Mouse (Mus musculus) embryonic facial prominence, embryonic 11.5 days (tissue): ENCODE data around the gene Wnt1. TPM values are rescaled to one million over a fixed set of nuclear protein-coding genes. Genes with fewer than 3 reads are reported as not detected.
A peak's percentile ranks its signal among the peaks of the same experiment; 100 is the strongest.

Experiments
- ATAC-seq: fragments of 200-750 bp; cut with Nextera tagmentation; replicated peaks from 2 replicates; pipeline ENCODE4 v1.8.0; 2017; ENCODE audit warnings: low read depth; ENCODE audit not compliant: insufficient number of reproducible peaks, low FRiP score, low TSS enrichment
- DNase-seq: peaks from one replicate; pipeline ENCODE4 v3.0.0-alpha.2; 2015; ENCODE audit warnings: low spot score
- H3K27ac ChIP-seq: fragments of 300-500 bp; sonication (generic); replicated peaks from 2 replicates; pipeline ENCODE4 v1.5.1; 2014; ENCODE audit warnings: mild to moderate bottlenecking, low read depth, low read length, control low read depth
- H3K27me3 ChIP-seq: fragments of 300-500 bp; sonication (generic); 2 replicates; pipeline ENCODE4 v1.6.1; 2014; ENCODE audit warnings: mild to moderate bottlenecking, low read length, moderate library complexity, mixed read lengths; ENCODE audit not compliant: control insufficient read depth, insufficient read depth
- H3K36me3 ChIP-seq: fragments of 300-500 bp; sonication (generic); replicated peaks from 2 replicates; pipeline ENCODE4 v1.6.1; 2014; ENCODE audit warnings: low read depth, mild to moderate bottlenecking, low read length, moderate library complexity, mixed read lengths; ENCODE audit not compliant: control insufficient read depth, insufficient read depth
- H3K4me1 ChIP-seq: fragments of 300-500 bp; sonication (generic); 2 replicates; pipeline ENCODE4 v1.6.1; 2014; ENCODE audit warnings: low read length, mixed read lengths; ENCODE audit not compliant: control insufficient read depth, insufficient read depth
- H3K4me2 ChIP-seq: fragments of 300-500 bp; sonication (generic); 2 replicates; pipeline ENCODE4 v1.6.1; 2014; ENCODE audit warnings: low read depth, mild to moderate bottlenecking, control low read depth, low read length, moderate library complexity
- H3K4me3 ChIP-seq: fragments of 300-500 bp; sonication (generic); 2 replicates; pipeline ENCODE4 v1.5.1; 2014; ENCODE audit warnings: low read depth, low read length, control low read depth
- H3K9ac ChIP-seq: fragments of 300-500 bp; sonication (generic); replicated peaks from 2 replicates; pipeline ENCODE4 v1.6.1; 2014; ENCODE audit warnings: mild to moderate bottlenecking, control low read depth, low read length
- H3K9me3 ChIP-seq: fragments of 300-500 bp; sonication (generic); replicated peaks from 2 replicates; pipeline ENCODE4 v1.6.1; 2016; ENCODE audit warnings: mild to moderate bottlenecking, low read length, inconsistent platforms, mixed read lengths; ENCODE audit not compliant: control insufficient read depth
- WGBS: fragments of 180-500 bp; shearing (Covaris S2); extraction: QIAGEN DNeasy Blood & Tissue Kit; methylation state at CpG from one replicate; pipeline ENCODE4 v1.1.7; 2014; 5-methylcytosine and 5-hydroxymethylcytosine counted together
- polyA plus RNA-seq: library from polyadenylated mRNA; unstranded; fragments of >200 nt; fragmentation: Nextera tagmentation; extraction: Ambion mirVana; gene quantifications from 2 replicates; pipeline ENCODE4 v1.2.1, GENCODE M21; 2014

The Wnt1 gene
- polyA plus RNA-seq, 1 experiment from 2014 or later: 0.28 TPM

GRCm38 (mm10) chr15:98772511-98773211 lies 17.0 kb upstream of the Wnt1 start:
- Histone ChIP-seq H3K4me3 (peak overlapping the region; percentile 26), H3K9ac (peak overlapping the region; percentile 37), H3K36me3 (no peaks in the 10 kb centered on the region), H3K4me2 (peak overlapping the region; percentile 42), H3K4me1 (peaks cover 14% of the 10 kb centered on the region), H3K9me3 (no peaks in the 10 kb centered on the region), H3K27me3 (peaks cover 69% of the 10 kb centered on the region), H3K27ac (no peak overlapping the region)
- WGBS: 2% methylated on average over 36 of the region's 36 CpGs
- no peak for ATAC-seq
- DNase-seq: peak; percentile 42

- no peak overlapping the region for H3K27ac ChIP-seq
- no peaks in the 10 kb centered on the region for H3K9me3 ChIP-seq
- no peak overlapping the region for H3K4me2 ChIP-seq
- DNase-seq (no peak), ATAC-seq (no peak)
- peaks cover 83% of the 10 kb centered on the region for H3K27me3 ChIP-seq
- no peak overlapping the region for H3K9ac ChIP-seq
- peaks cover 18% of the 10 kb centered on the region for H3K4me1 ChIP-seq
- no peak overlapping the region for H3K4me3 ChIP-seq
- H3K36me3 ChIP-seq: no peaks in the 10 kb centered on the region
- 6% methylated on average over 15 of the region's 15 CpGs for WGBS
Measured at GRCm38 (mm10) chr15:98774096-98774495, 15.6 kb upstream of the Wnt1 start.

DNA sequence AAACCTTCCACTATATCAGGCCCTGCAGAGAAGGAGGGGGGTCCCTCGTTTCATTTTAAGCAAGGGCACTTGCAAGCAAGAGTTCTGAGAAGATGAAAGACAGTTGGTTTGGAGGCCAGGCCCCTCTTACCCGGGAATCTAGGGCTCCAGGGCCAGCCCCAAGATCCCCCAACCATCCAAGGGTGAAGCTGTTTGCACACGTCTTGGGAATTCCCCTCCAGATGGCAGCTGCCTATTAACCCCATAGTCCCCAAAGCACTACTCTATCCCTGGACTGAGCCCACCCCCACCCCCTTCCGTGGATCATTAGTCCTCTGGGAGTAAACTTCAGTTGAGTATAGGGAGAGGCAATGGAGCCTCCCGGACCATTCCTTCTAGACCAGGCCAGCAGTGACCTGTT lies 14.1 kb upstream of the Wnt1 start:
- DNase-seq (peak; percentile 19), ATAC-seq (no peak)
- Histone ChIP-seq H3K9ac (no peak overlapping the region), H3K4me1 (peaks cover 18% of the 10 kb centered on the region), H3K4me3 (no peak overlapping the region; the same call in 1 of the 2 replicates), H3K27me3 (peaks cover 98% of the 10 kb centered on the region), H3K9me3 (no peaks in the 10 kb centered on the region), H3K4me2 (no peak overlapping the region), H3K36me3 (no peaks in the 10 kb centered on the region), H3K27ac (no peak overlapping the region)
- WGBS: 3% methylated on average over 5 of the region's 5 CpGs

DNA sequence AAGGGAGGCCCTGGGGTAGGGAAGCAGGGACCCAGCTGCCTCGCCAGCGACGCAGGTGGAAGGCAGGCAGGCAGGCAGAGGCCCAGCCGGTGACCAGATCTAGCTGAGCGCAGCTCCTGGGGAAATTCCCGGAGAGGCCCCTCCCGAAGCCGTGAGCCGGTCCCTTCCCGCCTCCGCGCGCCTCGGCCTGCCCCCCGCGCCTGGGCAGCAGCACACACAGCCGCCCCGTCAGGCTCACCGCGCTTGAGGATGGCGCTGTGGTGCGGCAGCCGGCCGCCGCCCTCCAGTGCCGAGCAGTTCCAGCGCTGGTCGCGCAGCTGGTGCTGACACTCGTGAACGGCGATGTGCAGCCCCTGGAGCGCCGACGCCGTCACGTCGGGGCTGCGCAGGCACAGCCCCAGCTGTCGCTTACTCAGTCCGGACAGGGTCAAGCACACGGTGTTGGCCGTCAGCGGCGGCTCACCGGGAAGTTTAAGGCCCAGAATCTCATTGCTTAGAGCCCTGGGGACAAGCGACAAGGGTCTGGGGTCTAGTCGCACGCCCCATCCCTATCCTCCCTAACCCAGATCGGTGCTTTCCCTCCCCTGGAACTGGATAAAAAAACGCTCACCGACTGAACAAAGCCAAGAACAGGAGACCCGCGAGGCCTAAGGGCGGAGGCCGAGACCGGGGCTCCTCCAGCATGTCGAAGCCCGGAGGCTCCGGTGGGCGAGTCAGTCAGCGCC lies 13.2 kb upstream of the Wnt1 start:
- H3K4me1 ChIP-seq: peaks cover 18% of the 10 kb centered on the region
- under 1% methylated on average over 60 of the region's 62 CpGs for WGBS
- H3K27ac ChIP-seq: no peak overlapping the region
- H3K9ac ChIP-seq: no peak overlapping the region
- H3K27me3 ChIP-seq: peaks cover 96% of the 10 kb centered on the region
- ATAC-seq: peak; percentile 27
- H3K9me3 ChIP-seq: no peaks in the 10 kb centered on the region
- DNase-seq: peak; percentile 47
- H3K36me3 ChIP-seq: no peaks in the 10 kb centered on the region
- peak overlapping the region; percentile 21 for H3K4me3 ChIP-seq
- H3K4me2 ChIP-seq: peak overlapping the region; percentile 33

GRCm38 (mm10) chr15:98777005-98777616 lies 12.5 kb upstream of the Wnt1 start:
- H3K9ac ChIP-seq: no peak overlapping the region
- H3K9me3 ChIP-seq: no peaks in the 10 kb centered on the region
- DNase-seq: peak; percentile 12
- no peak overlapping the region for H3K27ac ChIP-seq
- H3K4me3 ChIP-seq: no peak overlapping the region; the same call in 1 of the 2 replicates
- under 1% methylated on average over 19 of the region's 19 CpGs for WGBS
- peak overlapping the region; percentile 10; the same call in 1 of the 2 replicates for H3K4me2 ChIP-seq
- no peaks in the 10 kb centered on the region for H3K36me3 ChIP-seq
- ATAC-seq: no peak
- peaks cover 18% of the 10 kb centered on the region for H3K4me1 ChIP-seq
- H3K27me3 ChIP-seq: peaks cover 92% of the 10 kb centered on the region

DNA sequence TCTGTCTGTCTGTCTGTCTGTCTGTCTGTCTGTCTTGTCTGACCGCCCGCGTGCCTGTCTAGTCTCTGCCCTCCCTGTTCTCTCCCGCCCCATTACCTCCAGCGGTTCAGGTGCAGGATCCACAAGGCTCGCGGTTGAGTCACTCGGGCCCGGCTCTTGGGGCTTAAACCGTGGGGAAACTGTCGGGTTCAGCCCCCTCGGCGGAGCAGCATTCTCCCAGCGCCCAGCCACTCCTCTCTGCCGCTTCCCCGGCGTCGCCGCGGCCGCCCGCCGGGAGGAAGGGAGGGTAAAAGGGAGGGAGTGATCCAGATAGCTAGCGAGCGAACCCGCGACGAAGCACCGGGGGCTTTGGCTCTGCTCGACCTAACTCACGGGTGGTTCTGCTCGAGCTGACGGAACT lies 11.9 kb upstream of the Wnt1 start, which contains the start of gene Wnt10b:
TSS of gene Wnt10b (minus strand) at position 389 of the 400 bp plus-strand sequence.
- Histone ChIP-seq H3K9ac (no peak within 1 kb of the TSS; the same call in 1 of the 2 replicates), H3K36me3 (no peaks in the 10 kb centered on the region), H3K9me3 (no peaks in the 10 kb centered on the region), H3K27me3 (peaks cover 88% of the 10 kb centered on the region), H3K4me1 (peaks cover 12% of the 10 kb centered on the region; the same call in 1 of the 2 replicates), H3K4me2 (peak within 1 kb of the TSS; percentile 19), H3K27ac (no peak within 1 kb of the TSS), H3K4me3 (peak within 1 kb of the TSS; percentile 12)
- WGBS: under 1% methylated on average over 30 of the region's 33 CpGs
- DNase-seq (peak; percentile 3), ATAC-seq (no peak)

- DNase-seq (peak; percentile 11), ATAC-seq (no peak)
- Histone ChIP-seq H3K4me3 (peak overlapping the region; percentile 12; the same call in 1 of the 2 replicates), H3K36me3 (no peaks in the 10 kb centered on the region), H3K9ac (no peak overlapping the region), H3K9me3 (no peaks in the 10 kb centered on the region), H3K27ac (no peak overlapping the region), H3K27me3 (peaks cover 83% of the 10 kb centered on the region), H3K4me1 (peaks cover 11% of the 10 kb centered on the region; the same call in 1 of the 2 replicates), H3K4me2 (peak overlapping the region; percentile 19; the same call in 1 of the 2 replicates)
- 0% methylated on average over 25 of the region's 25 CpGs for WGBS
Measured at GRCm38 (mm10) chr15:98778191-98778770, 11.4 kb upstream of the Wnt1 start.
